Mouse (Mus musculus) right cerebral cortex, postnatal 25 days (tissue): ENCODE data around the gene Hadh.
A peak's percentile ranks its signal among the peaks of the same experiment; 100 is the strongest.

Experiments
- DNase-seq: peaks from one replicate; pipeline ENCODE4 v3.0.0; 2022

Gene Hadh

DNA sequence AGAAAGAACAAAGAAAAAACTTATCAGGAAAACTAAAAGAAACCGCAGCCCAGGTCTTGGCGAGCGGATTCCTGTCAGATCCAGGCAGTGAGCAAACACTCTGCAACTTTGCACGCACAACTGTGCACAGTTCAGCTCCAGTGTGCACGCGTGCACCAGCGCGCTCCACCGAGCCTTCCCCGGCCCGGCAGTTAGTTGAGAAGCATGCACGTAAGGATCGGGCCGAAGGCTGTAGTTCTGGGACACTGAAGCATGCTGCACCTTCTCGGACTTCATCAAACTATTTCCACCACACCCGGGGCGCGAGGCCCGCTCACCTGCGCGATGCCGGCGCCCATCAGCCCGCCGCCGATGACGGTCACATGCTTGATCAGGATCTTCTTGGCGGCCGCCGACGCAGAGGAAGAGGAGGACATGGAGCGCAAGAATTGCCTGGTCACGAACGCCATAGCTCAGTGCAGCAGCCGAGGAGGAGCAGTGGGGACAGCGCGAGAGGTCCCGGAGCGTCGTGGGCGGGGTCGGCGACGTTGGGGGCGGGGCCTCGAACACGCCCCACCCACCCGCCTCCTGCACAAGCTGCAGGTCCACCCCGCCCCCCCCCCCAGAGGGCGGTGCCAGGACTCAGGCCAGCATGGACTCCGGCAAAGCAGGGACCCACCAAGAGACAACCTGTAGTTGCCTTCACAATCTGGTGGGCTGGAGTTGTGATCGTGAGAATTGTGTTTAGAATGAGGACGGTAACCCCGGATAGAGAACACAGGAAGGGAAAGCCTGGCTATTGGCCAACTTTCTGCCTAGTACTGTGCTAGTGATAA is at the start of gene Hadh:
Gene Hadh (minus strand): TSS at position 543 of the 815 bp plus-strand sequence.
- DNase-seq = peak; percentile 78

DNA sequence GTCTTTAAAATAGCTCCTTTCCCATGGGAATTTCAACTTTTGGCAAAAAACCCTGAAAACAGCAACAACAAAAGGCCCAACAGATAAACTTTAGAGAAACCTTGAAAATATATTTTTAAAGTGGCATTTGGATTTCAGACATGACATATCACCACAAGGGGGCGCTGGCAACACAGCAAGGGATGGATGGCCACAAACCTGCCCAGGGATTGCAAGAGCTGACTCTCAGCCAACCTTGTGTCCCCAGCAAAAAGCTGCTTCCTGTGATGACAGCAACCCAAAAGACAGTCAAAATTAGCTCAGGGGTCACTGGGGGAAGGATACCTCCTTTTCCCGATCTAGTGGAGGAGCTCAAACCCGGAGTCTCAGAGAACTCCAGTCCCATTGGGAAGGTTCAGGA is 48.3 kb upstream of the Hadh start:
- peak; percentile 53 for DNase-seq

DNA sequence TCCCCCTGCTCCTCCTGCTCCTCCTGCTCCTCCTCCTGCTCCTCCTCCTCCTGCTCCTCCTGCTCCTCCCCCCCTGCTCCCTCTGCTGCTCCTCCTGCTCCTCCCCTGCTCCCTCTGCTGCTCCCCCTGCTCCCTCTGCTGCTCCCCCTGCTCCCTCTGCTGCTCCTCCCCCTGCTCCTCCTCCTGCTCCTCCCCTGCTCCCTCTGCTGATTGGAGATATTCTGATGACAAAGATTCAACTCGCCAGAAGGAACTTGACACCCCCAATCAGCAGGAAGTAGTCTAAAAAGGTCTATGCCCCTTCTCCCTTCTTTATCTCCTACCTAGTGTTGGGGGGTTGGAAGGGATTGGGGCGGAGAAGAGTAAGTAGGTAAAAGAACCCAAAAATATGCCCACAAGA is 46.3 kb upstream of the Hadh start:
- DNase-seq = no peak

DNA sequence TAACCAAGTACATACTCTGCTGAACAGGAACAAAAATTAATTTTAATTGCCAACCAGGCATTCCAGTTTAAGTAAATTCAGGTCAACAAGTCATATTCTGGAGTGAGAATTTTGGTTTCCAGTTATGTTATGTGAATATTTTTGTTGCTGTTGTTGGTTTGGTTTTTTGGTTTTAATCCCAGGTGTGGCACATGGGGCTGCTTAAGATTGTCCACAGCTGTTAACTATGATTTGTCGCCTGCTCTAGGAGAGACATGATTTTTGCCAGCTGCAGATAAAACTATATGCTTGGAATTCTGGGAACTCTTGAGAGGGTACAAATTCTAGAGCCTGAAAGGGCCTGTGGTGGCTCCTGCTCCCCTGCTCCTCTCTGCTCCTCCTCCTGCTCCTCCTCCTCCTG is 45.2 kb upstream of the Hadh start:
- no peak for DNase-seq

DNA sequence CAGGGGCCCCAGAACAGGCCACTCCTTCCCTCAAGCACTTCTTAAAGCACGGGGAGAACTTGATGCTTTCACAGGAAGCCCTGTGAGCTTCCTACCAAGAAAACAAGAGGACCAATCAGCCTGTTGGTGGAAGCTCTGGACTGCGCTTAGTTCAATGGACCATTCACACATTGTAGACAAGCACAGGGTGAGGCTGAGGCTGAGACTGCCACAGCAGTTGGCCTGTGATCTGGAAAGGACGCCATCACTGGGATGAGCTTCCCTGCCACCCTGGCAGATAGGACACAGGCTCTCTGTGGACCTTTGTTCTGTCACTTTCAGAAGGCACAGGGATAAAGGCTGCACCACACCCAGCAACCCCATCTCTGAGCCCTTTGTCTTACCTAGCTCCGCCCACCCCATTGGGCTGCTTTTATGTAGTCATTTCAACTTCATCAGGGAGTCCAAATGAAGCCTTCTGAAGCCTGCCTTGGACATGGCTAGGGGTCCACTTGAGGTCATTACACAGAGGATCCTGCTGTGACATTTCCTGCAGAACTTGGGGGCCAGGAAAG is 44.1 kb upstream of the Hadh start:
- DNase-seq = no peak

DNA sequence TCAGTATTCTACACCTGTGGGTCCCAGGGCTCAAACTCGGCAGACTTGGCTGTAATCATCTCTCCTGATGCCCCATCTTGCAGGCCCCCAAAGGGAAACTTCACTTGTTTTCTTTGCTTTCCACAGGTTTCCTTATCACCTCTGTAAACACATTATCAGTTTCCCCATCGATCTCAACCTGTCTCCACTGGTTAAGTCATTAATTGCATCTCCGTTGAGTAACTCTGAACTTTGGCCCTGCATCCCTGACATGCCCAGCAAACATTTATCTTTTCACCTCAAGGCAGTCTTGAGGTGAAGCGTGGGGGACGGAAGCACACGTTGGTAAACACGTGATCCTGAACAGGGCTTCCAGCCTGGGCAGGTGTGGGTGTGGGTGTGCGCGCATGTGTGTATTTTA is 40.4 kb upstream of the Hadh start:
- no peak for DNase-seq

DNA sequence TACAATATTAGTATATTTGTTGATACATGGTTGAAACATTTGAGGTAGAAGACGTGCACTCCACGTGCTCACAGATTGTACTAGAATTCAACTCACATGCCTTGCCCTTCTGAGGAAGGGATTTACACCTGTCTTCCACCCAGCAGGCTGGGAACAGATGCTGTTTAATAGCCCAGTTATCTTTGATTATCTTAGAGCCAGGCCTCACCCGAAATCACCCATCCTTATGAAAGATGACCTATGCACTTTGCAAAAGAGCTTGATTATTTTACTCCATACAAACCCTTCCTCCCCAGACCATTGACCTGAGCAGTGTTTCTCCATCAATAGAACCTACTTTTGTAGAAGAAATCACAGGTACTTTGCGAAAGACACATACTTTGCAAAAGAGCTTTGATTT is 38.7 kb upstream of the Hadh start:
- DNase-seq = no peak

DNA sequence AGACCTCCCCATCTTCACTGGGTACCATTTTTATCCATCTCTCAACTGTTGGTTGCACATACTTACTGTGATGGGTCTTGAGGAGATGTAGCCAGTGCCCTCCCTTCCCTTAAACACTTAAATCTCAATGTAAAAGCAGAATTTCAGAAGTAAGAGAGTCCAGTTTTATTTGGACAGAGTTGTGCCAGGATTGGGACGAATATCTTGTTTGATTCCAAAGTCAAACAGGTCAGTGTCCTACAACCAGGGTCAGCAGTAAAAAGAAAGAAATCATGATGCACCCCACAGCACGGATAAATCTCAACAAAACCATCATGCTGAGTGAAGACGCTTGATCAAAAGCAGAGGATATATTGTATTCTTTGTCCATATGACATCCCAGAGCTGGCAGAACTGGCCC is 35.9 kb upstream of the Hadh start:
- no peak for DNase-seq

DNA sequence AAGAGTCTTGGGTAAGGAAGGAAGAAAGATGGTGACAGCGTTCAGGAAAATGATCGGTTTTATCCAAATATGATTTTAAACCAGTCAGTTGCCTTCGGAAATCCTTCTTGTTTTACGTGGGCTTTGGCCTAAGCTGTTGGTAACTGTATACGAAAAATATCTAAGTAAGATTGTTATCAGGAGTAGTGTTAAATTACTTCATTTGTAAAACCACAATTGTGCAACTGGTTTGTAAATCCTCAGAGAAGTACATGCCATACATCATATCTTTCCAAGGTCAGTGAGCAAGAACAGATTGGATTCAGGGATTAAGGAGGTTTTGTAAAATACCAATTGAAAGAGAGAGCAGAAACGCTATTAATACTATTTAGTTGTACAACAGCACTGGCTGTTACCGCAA is 34.4 kb upstream of the Hadh start:
- DNase-seq = no peak

DNA sequence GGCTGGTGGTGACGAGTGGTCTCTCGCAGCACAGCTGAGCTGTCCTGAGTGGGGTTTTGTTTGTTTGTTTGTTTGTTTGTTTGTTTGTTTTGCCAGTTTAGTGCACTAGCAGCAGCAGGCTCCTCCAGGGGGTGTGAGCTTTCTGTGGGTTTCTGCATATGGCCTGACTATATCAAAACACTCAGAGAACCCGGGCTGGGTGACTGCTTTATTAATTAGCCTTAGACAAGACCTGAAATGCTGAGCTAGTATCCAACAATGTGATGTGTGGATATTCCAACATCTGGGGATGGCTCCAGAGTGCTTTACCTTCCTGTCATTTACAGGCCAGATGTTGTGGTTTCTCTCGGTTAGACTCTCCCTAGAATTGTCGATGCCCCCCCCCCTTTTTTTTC is 31.4 kb upstream of the Hadh start:
- DNase-seq = no peak

DNA sequence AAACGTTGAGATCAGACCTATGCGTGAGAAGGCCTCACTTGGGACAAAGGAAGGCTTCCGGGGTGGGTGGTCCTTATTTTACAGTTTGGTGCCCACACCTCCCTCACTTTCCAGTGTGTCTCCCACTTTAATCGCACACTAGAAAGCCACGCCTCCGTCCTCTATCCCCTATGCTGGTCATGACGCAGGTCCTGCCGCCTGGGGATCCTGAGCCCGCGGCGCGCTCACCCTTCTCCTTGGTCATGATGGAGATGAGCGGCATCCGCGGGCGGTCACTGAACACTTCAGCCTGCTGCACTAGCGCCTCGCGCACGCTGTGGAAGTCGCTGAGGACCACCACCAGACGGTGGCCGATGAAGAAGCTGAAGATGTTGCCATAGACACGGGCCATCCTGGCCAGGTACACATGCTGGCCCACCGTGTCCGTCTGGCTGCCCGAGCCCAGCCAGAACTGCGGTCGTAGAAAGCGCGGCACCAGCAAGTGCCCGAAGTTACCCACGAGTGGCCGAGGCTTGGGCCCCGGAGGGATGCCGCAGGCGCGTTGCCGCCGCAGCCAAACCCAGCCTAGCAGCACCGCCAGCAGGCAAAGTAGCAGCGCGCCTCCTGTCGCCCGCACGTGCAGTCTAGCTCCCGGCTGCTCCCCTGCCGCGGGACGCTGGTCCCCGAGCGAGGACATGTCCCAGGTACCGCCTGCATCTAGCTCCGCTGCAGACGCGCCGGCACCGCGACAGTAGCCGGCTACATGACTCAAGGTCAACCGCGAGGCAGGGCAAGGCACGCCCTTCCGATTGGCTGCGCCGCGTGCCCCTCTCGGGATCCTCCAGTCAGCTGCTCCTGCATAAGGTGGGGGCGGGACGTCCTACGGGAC is 30.8 kb upstream of the Hadh start, which contains the start of gene Cyp2u1:
Gene Cyp2u1 (minus strand): TSS at position 776 of the 868 bp plus-strand sequence.
- peak; percentile 93 for DNase-seq

DNA sequence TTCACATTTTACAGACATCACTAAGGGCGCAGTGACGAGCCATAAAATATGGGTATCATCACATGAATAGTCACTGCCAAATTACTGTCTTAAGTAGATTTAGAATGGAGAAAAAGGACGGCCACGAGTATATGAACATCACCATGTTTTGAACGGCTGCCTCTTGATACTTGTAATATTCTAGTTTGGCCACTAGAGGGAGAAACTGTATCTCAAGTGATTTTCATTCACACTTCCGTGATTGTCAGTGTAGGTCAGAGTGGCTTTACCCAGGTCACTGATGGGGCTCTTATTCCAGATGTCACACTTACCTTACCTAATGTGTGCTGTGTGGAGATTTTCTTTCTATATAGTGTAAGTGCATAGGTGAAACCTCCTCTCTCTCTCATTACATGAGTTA is 28.0 kb upstream of the Hadh start:
- DNase-seq = no peak

DNA sequence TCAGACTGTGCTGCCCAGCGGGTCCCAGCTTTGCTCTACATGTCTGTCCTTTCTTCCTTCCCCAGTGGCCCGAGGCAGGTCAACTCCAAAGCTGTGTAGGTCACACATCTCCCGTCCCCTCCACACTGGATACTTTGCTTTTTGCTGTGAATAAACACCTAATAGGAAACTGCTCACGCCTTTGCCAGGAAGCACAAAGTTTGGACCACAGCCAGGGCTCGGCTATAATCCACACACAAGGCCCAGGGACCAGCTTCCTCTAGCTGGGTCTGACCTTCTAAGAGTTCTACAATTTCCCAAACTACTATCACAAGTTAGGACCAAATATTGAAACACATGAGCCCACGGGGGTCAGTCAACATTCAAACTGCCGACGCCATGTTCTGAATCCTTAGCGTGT is 27.2 kb upstream of the Hadh start:
- DNase-seq = no peak

DNA sequence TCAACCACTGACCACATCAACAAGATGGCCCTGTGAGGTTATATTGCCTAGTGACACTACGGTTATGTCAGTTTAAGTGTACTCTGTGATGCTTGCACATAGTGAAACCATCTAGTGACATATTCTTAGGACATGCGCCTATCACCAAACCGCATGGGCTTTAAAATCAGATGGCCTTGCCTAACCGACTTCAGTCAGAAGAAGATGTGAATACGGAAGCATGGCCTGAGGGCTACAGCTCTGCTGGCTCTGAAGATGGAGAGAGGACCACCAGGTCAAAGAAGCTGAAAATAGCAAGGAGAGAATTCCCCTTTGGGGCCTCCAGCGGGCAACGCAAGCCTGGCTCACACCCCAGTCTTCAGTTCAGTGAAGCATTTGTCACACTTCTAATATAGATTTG is 25.0 kb upstream of the Hadh start:
- DNase-seq = no peak

DNA sequence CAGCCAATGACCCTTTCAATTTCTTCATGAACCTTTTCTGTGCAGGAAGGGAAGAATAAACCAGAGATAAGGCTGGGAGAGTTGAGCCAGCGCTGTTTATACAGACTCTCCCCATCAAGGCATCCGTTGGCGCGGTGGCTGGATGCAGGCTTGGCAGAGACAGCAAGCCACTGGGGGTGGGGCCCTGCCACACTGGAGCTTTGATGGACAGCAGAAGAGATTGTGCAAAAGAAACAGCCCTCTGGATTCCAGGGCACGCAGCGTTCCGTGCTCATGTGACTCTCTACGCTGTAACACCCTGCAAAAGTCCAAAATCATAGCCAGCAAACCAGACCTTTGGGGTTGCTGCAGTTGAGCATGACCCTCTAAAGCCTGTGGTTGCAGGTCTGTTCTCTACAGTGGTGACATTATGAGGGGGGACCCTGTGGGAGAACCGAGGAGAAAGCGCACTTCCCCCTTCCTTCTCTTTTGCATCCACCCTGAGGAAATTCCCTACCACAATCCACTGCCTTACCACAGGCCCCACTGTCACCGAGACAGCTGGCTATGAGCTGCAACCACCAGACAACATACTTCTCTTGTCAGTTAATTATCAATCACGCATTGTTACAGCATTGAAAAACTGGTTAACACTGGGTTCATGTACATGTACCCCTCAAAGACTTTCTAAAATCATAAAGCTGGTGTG is 23.8 kb upstream of the Hadh start:
- DNase-seq = no peak

DNA sequence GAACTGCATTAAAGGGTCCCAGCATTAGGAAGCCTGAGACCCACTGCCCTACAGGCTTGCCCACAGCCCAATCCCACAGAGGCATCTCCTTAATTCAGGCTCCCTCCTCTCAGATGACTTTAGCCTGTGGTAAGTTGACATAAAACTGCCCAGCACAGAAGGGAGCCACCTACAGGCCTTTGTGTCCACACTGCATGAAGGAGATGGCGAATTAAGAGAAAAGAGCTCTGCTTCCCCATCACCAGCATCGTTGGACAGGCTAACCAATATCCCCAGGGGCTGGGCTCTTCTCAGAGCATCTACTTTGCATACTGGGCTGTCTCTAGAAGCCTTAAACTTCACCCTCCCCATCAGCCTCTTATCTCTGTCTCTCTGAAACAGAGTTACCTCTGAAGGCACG is 22.6 kb upstream of the Hadh start:
- DNase-seq = no peak

DNA sequence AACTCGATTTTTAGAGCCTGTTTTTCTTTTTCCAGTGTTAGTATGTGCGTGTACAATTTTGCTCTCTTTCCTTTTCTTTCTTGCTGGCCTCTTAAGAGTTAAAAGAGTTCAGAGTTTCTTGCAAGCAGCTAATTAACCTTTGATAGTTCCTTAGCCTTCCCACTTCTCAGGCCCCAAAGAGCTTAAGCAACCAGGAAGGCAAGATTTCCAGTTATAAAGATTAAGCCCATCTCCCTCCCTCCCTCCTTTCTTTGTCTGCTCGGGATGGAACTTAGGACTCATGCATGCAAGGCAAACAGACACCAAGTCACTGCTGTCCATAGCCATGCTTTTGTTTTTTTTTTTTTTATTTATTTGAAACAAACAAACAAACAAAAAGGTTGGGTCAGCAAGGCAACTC is 21.1 kb upstream of the Hadh start:
- no peak for DNase-seq

DNA sequence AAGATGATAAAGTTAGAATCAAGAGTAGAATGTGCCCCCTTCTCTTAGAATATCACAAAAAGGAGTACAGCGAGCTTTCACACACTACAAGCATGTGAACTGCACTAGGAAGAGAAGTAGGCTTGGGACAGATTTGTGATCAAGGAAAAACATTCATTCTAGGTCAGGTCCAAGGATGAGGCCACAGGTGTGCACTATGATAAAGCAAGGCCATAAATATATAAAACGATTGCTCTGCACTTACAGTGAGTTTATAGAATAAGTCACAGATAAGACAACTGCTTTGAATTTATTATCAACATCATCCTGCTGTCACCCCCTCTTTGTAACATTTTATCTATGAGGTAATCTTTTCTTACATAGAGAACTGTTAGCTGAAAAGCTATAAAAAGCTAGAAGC is 20.4 kb upstream of the Hadh start:
- no peak for DNase-seq

DNA sequence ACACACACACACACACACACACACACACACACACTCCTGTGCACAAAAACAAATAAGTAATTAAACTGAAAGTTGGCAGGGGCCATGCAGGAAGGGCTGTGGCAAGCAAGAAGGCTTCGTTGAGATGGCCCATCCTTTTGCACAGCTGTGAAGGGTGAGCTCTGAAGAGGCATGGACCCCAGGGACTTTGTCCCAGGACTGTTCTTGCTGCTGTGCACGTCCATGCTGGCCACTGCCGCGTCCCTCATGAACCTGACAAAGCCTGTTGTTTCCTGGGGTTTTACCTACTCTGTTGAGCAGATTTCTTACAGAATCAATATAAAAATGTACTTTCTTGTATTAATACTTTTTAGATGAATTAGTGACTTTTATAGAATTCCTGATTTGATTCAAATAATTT is 20.0 kb upstream of the Hadh start:
- DNase-seq = no peak

DNA sequence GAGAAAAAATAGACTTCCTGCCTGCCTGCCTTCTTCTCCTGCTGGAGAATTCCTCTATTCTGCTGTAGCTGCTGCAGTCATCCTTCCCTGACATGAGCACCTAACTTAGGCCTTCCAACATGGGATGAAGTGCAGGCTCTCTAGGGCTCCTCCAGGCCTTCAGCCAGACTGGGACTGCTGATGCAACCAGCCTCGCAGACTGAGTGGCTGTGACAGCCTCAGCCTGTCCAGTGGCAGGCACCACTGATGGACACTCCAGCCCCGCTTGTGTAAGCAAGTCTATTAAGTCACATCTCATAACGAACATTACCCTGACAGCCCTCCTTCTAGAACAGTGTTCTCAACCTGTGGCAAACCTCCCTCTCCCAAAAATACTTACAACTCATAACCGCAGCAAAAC is 2.2 kb upstream of the Hadh start:
- DNase-seq = no peak

DNA sequence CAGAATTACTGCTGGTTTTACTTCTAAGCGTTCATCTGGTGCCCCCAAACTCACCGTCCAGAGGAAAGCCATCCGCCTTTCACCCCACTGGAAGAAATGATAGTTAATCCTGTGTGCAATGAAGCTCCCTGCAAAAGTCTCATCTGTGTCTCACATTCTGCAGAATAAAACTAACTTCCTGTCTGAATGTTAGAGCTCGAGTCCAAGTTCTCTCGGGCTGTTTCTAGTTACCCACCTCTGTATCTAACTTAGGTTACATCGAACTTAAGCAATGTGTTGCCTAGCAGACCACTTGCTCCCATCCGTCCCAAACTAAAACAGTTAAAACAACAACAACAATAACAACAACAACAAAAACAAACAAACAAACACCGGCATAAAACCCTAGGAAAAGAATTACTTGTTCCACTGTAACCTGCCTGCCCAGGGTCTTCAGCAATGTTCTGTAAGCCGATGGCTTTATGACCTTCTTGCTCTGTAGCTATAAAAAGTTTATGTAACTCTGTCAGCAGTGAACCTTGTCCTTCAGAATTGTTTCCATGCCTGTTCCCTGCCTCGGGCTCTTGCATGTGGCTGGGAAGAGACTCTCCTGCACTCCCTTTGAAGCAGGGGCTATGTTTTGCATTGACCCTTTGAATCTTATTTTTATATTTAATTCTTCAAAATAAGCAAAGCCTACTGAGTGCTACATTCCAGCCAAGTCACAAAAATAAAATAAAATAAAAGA is 636 bp upstream of the Hadh start:
- no peak for DNase-seq

DNA sequence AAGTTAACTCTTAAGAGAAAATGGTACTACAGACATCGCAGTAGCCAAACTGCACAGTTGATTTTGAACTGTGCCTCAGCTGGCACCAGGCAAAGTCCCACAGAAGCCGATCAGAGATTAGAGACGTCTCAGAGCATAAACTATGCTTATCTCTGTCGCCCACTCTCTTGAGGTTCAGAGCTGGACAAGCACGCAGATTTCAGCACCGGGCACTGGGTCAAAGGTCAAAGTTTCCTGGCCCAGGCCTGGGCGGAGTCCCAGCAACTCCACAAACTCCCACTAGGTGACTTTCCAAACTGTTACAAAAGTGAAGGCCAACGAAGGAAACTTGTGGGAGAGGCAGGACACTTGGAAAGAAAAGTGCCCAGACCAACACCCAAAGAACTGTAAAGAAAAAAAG is 744 bp downstream of the Hadh start:
- no peak for DNase-seq

DNA sequence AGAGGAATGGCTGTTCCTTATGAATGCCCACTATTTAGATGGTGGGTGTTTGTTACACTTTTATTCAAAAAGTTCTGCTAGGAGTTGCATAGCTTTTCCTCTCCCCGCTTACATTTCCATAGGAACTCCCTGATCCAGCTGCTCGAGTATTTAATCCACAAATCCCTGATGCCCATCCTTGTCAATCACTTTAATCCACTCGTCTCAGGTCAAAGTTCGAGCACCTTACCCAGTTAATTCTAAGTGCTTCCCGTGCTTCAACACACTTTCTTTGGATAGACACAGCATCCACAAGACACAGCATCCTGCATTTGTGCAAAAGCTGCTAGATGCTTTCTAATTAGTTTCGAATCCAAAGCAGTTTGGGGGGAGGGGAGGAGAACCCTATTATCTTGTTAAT is 1.5 kb downstream of the Hadh start:
- no peak for DNase-seq
